In genomic region chr2:16866163-16866852, GRCm38 (mm10) we compare ENCODE assay signal across 25 mouse cellular contexts.
A peak's percentile ranks its signal among the peaks of the same experiment; 100 is the strongest.
DNase-seq lines count a peak whose midpoint lies in the region; ATAC-seq lines count a peak whose summit lies in the region.
"Had no signal": no experiment of that assay in that cellular context is flagged by ENCODE, and none has a peak within 500 bp of the region (broad histone marks: within the 10 kb centered on the region; RNA-seq: fewer than 3 reads in every experiment).

No protein-coding gene starts in this region.

- no peaks in the 10 kb centered on the region for H3K27me3 ChIP-seq in liver, embryonic 11.5 days (replicated peaks; ENCODE audit: control insufficient read depth, insufficient read depth, low read length)
- H3K27me3 ChIP-seq: embryonic facial prominence, embryonic 13.5 days; embryonic facial prominence, embryonic 15.5 days; forebrain, embryonic 12.5 days; Patski had no signal

- no peak overlapping the region for H3K4me3 ChIP-seq in liver, embryonic 11.5 days (ENCODE audit: low read depth, low read length)
- H3K4me3 ChIP-seq: embryonic facial prominence, embryonic 13.5 days; embryonic facial prominence, embryonic 15.5 days; erythroblast, embryonic 14.5 days; forebrain, embryonic 10.5 days; forebrain, embryonic 12.5 days had no signal

- no peaks in the 10 kb centered on the region for H3K9me3 ChIP-seq in liver, embryonic 11.5 days (ENCODE audit: control insufficient read depth, low read length)
- H3K9me3 ChIP-seq: embryonic facial prominence, embryonic 13.5 days; embryonic facial prominence, embryonic 15.5 days; forebrain, embryonic 10.5 days; forebrain, embryonic 12.5 days; G1E had no signal

- no peaks in the 10 kb centered on the region for H3K36me3 ChIP-seq in liver, embryonic 11.5 days (ENCODE audit: control insufficient read depth, insufficient read depth, low read length)
- H3K36me3 ChIP-seq: embryonic facial prominence, embryonic 13.5 days; embryonic facial prominence, embryonic 15.5 days; forebrain, embryonic 10.5 days; forebrain, embryonic 12.5 days; G1E had no signal

- ATAC-seq in CD4-positive, CD25-positive, alpha-beta regulatory T cell, adult 4 months: peak; percentile 92
- peak; percentile 76 for ATAC-seq in activated CD4-positive, CD25-positive, alpha-beta regulatory T cell, adult 4 months
- peak; percentile 73 for ATAC-seq in inflammation-experienced regulatory T-cells, adult 6 months
- no peak for ATAC-seq in liver, embryonic 11.5 days (replicated peaks; ENCODE audit: low FRiP score)
- ATAC-seq: forebrain, embryonic 14.5 days; forebrain, embryonic 16.5 days; Patski had no signal

- WGBS in liver, embryonic 11.5 days: 71% methylated on average over 4 of the region's 4 CpGs

- no peak overlapping the region for H3K9ac ChIP-seq in liver, embryonic 11.5 days (ENCODE audit: low read depth, low read length)
- H3K9ac ChIP-seq: embryonic facial prominence, embryonic 13.5 days; embryonic facial prominence, embryonic 15.5 days; forebrain, embryonic 12.5 days had no signal

- H3K4me2 ChIP-seq in liver, embryonic 11.5 days: no peak overlapping the region
- H3K4me2 ChIP-seq: embryonic facial prominence, embryonic 13.5 days; embryonic facial prominence, embryonic 15.5 days; forebrain, embryonic 12.5 days had no signal

- no peak overlapping the region for H3K27ac ChIP-seq in liver, embryonic 11.5 days (ENCODE audit: low read depth, low read length)
- H3K27ac ChIP-seq: embryonic facial prominence, embryonic 13.5 days; embryonic facial prominence, embryonic 15.5 days; forebrain, embryonic 10.5 days; forebrain, embryonic 12.5 days had no signal

- no peak for DNase-seq in gastrocnemius, adult 8-10 months (ENCODE audit: low spot score in 2 of 2)
- no peak for DNase-seq in liver, embryonic 11.5 days (ENCODE audit: low spot score)
- DNase-seq in spleen, postnatal 14 days (ENCODE audit: low spot score in 2 of 2): no peak
- DNase-seq: adrenal gland, adult 2 months; adrenal gland, postnatal 10 days; adrenal gland, postnatal 25 days; cerebellum, adult 11 months; cerebellum, adult 18-20 months; cerebellum, adult 8-10 months; cerebellum, adult 9-11 months; cerebellum, postnatal 14 days; cerebellum, postnatal 36 days; embryo, embryonic 11 days had no signal

- no peaks in the 10 kb centered on the region for H3K4me1 ChIP-seq in liver, embryonic 11.5 days (replicated peaks; ENCODE audit: control insufficient read depth, insufficient read depth, low read length)
- H3K4me1 ChIP-seq: embryonic facial prominence, embryonic 13.5 days; embryonic facial prominence, embryonic 15.5 days; forebrain, embryonic 10.5 days; forebrain, embryonic 12.5 days had no signal
